Mouse (Mus musculus): Measurements from ENCODE around the gene Adamts16. TPM values are rescaled to one million over a fixed set of nuclear protein-coding genes. Genes with fewer than 3 reads are reported as not detected.

Adamts16 gene
- total RNA-seq, 1 experiment from 2014 or later = not detected

DNA sequence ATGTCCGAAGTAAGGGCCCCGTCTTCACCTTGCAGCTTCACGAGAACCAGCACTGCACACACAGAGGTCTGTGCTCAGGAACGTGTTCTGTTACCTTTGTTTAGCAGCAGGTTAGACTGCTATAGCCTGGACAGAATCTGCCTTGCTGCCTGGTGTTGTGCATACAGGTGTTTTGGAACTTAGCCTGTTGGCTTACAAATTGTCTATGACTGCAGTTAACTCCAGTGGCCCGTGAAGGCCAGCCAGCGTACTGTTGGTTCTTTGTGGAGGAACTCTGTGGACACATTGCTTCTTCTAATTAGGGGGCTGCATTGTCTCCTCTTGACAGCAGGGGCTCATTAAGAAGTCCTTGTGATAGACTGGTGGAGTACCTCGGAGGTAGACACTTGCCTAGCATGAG, 3.9 kb upstream of the Adamts16 start:
- no peak for ATAC-seq (replicated peaks in 1 of 2; ENCODE audit: insufficient read depth in 1 of 2, low FRiP score in 2 of 2, low TSS enrichment in 1 of 2, low read depth in 1 of 2, poor library complexity in 2 of 2, severe bottlenecking in 2 of 2)

- ATAC-seq (replicated peaks in 1 of 2; ENCODE audit: insufficient read depth in 1 of 2, low FRiP score in 2 of 2, low TSS enrichment in 1 of 2, low read depth in 1 of 2, poor library complexity in 2 of 2, severe bottlenecking in 2 of 2) = no peak
Measured at GRCm38 (mm10) chr13:70842126-70842525, 515 bp upstream of the Adamts16 start.

DNA sequence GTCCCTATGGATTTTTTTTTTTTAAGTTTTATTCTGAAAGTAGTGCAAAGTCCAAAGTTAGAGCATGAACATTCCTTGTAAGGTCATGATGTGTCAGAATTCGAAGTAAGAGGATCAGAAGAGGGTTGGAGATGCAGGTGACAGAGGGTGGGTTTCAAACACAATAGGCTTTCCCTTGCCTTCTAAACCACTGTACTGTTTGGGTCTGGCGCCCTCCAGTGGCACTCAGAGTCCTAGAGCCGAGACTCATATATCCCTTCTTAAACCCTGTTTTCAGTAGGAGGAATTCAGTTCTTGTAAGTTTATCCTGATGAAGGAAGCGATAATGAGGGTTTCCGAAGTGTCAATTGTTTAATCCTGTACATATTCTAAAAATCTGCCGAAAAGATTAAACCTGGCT, 1.4 kb downstream of the Adamts16 start:
- peak; percentile 68 to 69; a peak in 2 of 4 replicates for ATAC-seq (replicated peaks in 1 of 2; ENCODE audit: insufficient read depth in 1 of 2, low FRiP score in 2 of 2, low TSS enrichment in 1 of 2, low read depth in 1 of 2, poor library complexity in 2 of 2, severe bottlenecking in 2 of 2)

GRCm38 (mm10) chr13:70837571-70837970, 4.0 kb downstream of the Adamts16 start:
- ATAC-seq (replicated peaks in 1 of 2; ENCODE audit: insufficient read depth in 1 of 2, low FRiP score in 2 of 2, low TSS enrichment in 1 of 2, low read depth in 1 of 2, poor library complexity in 2 of 2, severe bottlenecking in 2 of 2) = no peak

DNA sequence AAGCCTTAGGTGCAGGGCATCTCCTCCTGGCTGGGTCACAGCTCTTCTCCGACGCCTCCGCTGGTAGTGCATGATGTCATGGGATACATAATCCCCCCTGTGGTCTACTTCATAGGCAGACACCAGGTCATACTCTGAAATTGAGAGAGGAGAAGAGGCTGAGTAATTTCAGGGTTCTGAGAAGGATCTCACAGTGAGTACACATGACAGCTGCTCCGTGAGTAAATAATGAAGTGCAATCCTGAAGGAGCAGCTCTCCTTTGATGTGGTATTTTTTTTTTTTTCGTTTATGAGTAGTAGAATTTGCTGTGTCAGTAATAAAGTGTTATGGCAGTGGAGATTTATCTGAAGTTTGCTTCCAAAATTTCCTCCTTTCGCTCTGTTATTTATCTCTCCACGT, 5.4 kb downstream of the Adamts16 start:
- ATAC-seq (replicated peaks in 1 of 2; ENCODE audit: insufficient read depth in 1 of 2, low FRiP score in 2 of 2, low TSS enrichment in 1 of 2, low read depth in 1 of 2, poor library complexity in 2 of 2, severe bottlenecking in 2 of 2) = no peak

DNA sequence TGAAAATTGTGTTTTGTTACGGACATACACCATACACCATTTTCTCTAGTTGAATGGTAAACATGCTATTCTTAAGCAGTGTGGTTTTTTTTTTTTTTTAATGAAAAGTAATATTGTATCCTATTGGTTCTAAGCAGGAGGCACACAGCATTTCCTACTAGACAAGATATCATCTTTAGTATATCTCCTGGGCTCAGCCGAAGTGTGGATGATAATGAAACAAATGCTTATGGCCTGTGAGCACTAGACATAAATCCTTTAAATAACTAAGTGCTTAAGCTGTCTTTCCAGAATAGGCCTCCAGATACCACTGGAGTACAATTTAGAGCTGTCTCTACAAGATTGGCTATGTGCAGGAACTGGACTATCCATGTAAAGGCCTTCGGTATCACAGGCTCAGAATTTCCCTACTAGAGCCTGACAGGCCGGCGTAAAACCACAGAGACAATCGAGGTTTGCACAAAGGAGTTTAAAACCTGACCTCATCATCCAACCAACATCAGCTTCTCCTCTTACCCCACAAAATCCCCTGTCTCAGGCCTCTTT, 8.9 kb downstream of the Adamts16 start:
- ATAC-seq (replicated peaks in 1 of 2; ENCODE audit: insufficient read depth in 1 of 2, low FRiP score in 2 of 2, low TSS enrichment in 1 of 2, low read depth in 1 of 2, poor library complexity in 2 of 2, severe bottlenecking in 2 of 2) = no peak

DNA sequence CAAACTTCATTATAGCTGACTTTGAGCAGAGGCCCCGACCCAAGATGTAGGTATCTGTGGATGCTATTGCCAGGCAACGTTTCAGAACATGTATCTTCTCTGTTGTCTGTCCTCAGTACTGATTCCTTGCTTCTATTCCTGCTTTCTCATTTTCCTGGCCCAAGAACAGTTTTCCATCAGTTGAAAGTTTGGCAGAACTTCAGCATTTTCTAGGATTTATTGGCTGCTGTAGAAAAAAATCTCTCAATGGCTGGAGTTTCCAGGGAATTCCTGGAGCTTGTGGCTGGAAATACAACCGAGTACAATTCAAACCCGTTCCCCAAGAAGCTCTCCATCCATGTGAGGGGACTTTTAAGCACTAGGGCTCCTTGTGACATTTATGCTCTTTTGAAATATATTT, 10.6 kb downstream of the Adamts16 start:
- no peak for ATAC-seq (replicated peaks in 1 of 2; ENCODE audit: insufficient read depth in 1 of 2, low FRiP score in 2 of 2, low TSS enrichment in 1 of 2, low read depth in 1 of 2, poor library complexity in 2 of 2, severe bottlenecking in 2 of 2)

GRCm38 (mm10) chr13:70827507-70827906, 14.1 kb downstream of the Adamts16 start:
- ATAC-seq (replicated peaks in 1 of 2; ENCODE audit: insufficient read depth in 1 of 2, low FRiP score in 2 of 2, low TSS enrichment in 1 of 2, low read depth in 1 of 2, poor library complexity in 2 of 2, severe bottlenecking in 2 of 2) = no peak

- ATAC-seq (replicated peaks in 1 of 2; ENCODE audit: insufficient read depth in 1 of 2, low FRiP score in 2 of 2, low TSS enrichment in 1 of 2, low read depth in 1 of 2, poor library complexity in 2 of 2, severe bottlenecking in 2 of 2) = no peak
Measured at GRCm38 (mm10) chr13:70825265-70825664, 16.3 kb downstream of the Adamts16 start.

GRCm38 (mm10) chr13:70823757-70824156, 17.9 kb downstream of the Adamts16 start:
- ATAC-seq (replicated peaks in 1 of 2; ENCODE audit: insufficient read depth in 1 of 2, low FRiP score in 2 of 2, low TSS enrichment in 1 of 2, low read depth in 1 of 2, poor library complexity in 2 of 2, severe bottlenecking in 2 of 2) = no peak

- no peak for ATAC-seq (replicated peaks in 1 of 2; ENCODE audit: insufficient read depth in 1 of 2, low FRiP score in 2 of 2, low TSS enrichment in 1 of 2, low read depth in 1 of 2, poor library complexity in 2 of 2, severe bottlenecking in 2 of 2)
Measured at GRCm38 (mm10) chr13:70818982-70819381, 22.6 kb downstream of the Adamts16 start.

DNA sequence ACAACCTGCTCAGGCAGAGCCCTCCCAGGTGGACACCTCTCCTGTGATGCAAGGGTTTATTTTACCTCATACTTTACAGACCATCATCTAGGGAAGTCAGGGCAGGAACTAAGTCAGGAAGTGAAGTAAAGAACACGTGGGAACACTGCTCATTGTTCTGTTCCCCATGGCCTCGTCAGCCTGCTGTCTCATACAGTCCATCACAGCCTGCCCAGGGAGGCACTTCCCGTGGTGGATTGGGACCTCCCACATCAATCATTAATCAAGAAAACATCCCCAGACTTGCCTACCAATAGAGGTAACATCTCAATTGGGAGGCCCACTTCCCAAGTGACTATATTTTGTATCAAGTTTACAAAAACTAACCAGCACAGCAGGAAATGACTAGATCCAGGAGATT, 27.2 kb downstream of the Adamts16 start:
- ATAC-seq (replicated peaks in 1 of 2; ENCODE audit: insufficient read depth in 1 of 2, low FRiP score in 2 of 2, low TSS enrichment in 1 of 2, low read depth in 1 of 2, poor library complexity in 2 of 2, severe bottlenecking in 2 of 2) = no peak

DNA sequence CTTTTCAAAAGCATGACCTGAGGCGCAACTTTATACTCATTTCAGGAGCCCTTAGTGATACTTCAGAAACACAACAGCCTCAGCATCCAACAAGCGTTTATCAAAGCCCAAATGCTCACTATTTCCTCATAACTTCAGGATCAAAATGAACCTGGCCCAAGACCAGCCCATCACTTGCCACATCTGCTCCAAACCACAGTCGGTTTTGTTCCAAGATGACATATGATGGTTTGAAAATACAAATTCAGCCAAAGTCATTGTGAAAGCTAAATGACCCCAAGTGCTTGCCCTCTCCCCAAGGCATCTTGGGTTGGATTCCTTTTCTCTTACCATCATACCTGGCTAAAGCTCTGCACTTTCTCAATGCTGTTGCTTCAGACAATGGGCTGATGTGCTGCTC, 36.1 kb downstream of the Adamts16 start:
- ATAC-seq (replicated peaks in 1 of 2; ENCODE audit: insufficient read depth in 1 of 2, low FRiP score in 2 of 2, low TSS enrichment in 1 of 2, low read depth in 1 of 2, poor library complexity in 2 of 2, severe bottlenecking in 2 of 2) = no peak

DNA sequence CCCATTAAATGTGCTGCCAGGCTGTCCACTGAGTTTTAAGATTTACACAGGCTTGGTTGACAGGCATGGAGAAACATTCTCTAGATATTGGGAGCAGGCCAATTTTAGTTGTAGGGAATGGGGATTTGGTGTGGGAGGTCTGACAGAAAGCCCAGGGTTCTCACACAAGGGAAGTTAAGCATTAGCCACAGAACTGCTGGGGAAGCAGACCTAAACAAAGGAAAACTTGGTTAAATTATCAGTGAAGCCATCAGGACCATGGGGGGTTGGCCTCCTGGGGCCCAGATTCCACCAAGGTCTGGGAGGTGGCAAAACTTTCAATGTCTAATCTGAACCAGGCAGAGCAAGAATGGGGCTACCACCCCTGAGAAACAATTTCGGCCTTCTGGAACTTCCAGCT, 38.8 kb downstream of the Adamts16 start:
- no peak for ATAC-seq (replicated peaks in 1 of 2; ENCODE audit: insufficient read depth in 1 of 2, low FRiP score in 2 of 2, low TSS enrichment in 1 of 2, low read depth in 1 of 2, poor library complexity in 2 of 2, severe bottlenecking in 2 of 2)

DNA sequence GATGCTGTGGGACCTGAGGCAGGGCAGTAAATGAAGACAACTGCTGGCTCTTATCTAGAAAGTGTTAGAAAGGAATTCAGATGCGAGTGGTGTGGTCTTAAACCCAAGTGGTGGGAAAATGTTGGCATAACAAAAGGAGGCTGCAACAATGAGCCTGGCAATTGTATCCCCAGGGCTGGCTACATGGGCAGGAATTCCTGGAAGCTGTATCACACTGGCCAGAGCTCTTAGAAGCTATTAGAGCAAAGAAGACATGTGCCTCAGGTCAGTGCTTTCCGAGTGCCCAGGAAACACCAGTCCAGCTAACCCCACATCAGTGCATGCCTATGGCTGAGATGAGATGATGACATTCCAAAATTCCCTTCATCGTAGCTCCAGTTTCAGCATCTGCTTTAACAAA, 42.3 kb downstream of the Adamts16 start:
- ATAC-seq (replicated peaks in 1 of 2; ENCODE audit: insufficient read depth in 1 of 2, low FRiP score in 2 of 2, low TSS enrichment in 1 of 2, low read depth in 1 of 2, poor library complexity in 2 of 2, severe bottlenecking in 2 of 2) = no peak

DNA sequence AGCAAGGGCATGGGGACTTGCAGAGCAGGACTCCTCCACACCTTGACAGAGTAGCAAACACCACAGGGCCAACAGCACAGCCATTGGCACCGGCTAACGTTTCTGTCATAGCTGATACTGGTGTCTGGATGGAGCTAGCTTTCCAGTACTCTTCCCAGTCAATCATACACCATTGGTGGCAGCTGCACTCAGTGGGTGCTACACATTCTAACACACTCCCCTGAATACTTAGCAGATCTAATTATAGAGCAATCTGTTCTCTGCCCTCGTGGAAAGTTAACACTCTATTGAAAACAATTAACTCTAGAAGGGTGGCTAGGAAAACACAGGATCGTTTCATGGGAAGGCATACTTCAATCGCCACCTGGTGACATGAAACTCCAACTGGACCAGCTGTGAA, 43.2 kb downstream of the Adamts16 start:
- no peak for ATAC-seq (replicated peaks in 1 of 2; ENCODE audit: insufficient read depth in 1 of 2, low FRiP score in 2 of 2, low TSS enrichment in 1 of 2, low read depth in 1 of 2, poor library complexity in 2 of 2, severe bottlenecking in 2 of 2)

- ATAC-seq (replicated peaks in 1 of 2; ENCODE audit: insufficient read depth in 1 of 2, low FRiP score in 2 of 2, low TSS enrichment in 1 of 2, low read depth in 1 of 2, poor library complexity in 2 of 2, severe bottlenecking in 2 of 2) = no peak
Measured at GRCm38 (mm10) chr13:70794074-70794572, 47.5 kb downstream of the Adamts16 start.

GRCm38 (mm10) chr13:70793660-70794059, 48.0 kb downstream of the Adamts16 start:
- ATAC-seq (replicated peaks in 1 of 2; ENCODE audit: insufficient read depth in 1 of 2, low FRiP score in 2 of 2, low TSS enrichment in 1 of 2, low read depth in 1 of 2, poor library complexity in 2 of 2, severe bottlenecking in 2 of 2) = no peak

DNA sequence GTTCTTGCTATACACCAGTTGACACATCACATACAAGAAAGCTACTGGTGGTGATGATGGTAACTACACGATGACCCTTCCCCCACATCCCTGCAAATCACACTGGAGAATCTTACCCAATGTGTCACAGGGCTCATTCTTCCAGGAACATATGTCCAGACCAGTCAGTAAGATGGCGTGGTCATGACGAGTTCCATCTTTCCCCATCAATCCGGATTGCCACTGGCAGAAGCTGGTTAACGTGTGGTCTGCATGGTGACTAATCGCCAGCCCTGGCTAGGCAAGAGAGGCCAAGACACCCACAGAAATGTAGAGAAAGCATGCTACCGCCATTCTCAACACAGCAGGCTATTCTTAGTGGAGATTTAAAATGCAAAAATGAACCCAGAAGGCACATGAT, 48.7 kb downstream of the Adamts16 start:
- no peak for ATAC-seq (replicated peaks in 1 of 2; ENCODE audit: insufficient read depth in 1 of 2, low FRiP score in 2 of 2, low TSS enrichment in 1 of 2, low read depth in 1 of 2, poor library complexity in 2 of 2, severe bottlenecking in 2 of 2)

DNA sequence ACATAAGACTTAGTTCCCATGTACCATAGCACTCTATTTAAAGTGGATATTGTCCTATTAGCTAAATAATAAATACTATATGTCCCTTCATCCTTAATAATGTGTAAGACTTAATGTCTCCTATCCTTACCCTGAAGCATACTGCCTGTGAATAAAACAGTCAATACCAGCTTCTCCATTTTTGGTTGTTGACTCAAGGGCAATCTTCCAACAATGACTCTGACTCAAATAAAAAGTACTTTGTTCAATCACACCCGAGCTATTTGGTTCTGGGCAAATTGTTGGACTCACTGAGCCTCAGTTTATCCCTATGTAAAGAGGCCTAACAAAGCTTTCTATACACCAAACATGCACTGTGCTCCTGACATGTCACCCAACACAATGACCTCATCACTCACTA, 51.8 kb downstream of the Adamts16 start:
- ATAC-seq (replicated peaks in 1 of 2; ENCODE audit: insufficient read depth in 1 of 2, low FRiP score in 2 of 2, low TSS enrichment in 1 of 2, low read depth in 1 of 2, poor library complexity in 2 of 2, severe bottlenecking in 2 of 2) = no peak

Measured in hematopoietic stem cell, adult 5-6 weeks (primary cell).